Mouse (Mus musculus) adrenal gland, adult (tissue): ENCODE measurements around the gene Hpcal4.

Experiments
- DNase-seq, 2 experiments: peaks; one replicate each; pipeline ENCODE4 v3.0.0; 2022 to 2023; ENCODE audit warnings: low spot score in 1 of 2; ENCODE audit not compliant: inconsistent age in 2 of 2

Gene Hpcal4

DNA sequence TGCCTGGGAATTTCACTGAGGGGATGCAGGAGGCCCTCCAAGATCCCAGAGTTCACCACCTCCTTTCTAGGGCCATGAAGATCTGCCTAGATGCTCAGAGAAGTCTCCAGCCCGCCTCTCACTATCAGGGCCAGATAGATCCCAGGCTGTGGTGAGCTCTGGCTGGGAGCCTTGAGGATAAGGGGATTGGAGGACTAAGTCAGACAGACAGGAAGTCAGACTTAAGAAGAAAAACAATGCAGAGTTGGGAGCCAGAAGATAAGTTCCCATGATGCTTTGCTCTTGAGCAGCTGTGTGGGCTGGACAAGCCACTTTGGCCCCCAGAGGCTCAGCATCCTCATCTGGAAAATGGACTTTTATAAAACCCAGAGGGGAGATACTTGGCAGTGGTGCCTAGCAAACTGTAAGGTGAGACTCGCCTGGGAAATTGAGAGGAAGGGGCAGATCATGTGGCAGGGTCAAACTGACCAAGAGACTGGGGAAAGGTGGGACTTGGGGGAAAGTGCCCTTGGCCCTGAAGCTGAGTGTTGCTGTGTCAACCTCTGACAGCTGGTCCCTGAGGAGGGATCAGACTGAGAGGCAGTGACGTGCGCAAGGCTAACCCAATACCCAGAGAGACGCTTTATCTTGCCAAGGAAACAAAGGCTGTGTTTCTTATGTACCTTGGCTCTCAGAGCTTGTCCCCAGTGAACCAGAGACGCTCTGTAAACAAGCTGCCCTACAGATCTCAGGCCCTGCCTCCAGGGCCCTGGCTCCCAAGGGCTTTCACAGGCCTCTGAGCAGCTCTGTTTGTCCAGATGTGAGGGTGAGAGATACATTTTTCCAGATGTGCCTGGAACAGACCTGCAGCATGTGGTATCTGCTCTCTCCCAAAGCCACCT lies 54.6 kb downstream of the Hpcal4 start:
- no peak for DNase-seq

DNA sequence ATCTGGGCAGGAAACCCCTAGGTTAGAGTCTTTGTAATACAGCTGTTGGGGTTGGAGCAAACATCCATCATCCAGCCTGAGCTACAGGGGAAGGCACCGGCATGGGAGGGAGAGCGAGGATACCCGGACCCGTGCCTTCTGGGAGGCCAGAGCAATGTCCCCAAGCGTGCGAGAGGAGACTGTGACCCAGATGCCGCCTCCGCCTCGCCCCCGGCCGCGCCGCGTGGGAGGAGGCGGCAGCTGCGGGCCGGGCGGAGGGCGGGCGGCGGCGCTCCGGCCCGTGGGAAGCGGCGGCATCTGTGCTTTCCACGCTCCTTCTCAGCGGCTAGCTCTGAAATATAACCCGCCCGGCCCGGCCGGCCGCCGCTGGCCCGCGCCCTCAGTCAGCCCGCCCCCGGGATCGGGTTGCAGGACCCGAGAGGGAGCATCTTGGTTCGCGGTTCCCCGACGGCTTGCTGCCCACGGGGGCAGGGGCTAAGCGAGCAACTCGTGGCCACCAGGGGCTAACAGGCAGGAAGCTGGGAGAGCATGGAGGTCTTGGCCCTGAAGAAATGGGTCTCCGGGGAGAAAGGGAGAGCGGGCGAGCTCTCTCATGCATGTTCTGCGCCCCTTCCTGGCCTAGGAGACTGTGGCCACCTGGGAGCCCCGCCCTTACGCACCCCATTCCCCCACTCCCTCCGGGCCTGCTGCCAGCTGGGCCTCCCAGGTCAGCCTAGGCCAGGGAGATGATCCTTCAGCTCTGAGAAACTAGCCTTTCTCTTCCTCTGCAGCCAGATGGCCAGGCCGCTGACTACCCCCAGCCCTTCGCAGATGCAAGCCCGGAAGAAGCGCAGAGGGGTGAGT lies 56.6 kb downstream of the Hpcal4 start:
- DNase-seq: peak; percentile 50 to 71
